Mouse (Mus musculus) lung, adult 2 months (tissue): ENCODE measurements around the gene Olfm2. TPM values are rescaled to one million over a fixed set of nuclear protein-coding genes. Genes with fewer than 3 reads are reported as not detected.

Experiments used
- DNase-seq: peaks from one replicate; pipeline ENCODE4 v3.0.0; 2022
- H3K4me1 ChIP-seq: fragments of 200-500 bp; 2 replicates; pipeline ENCODE4 v1.6.1; 2011; ENCODE audit warnings: low read length; ENCODE audit not compliant: control insufficient read depth, insufficient read depth
- H3K4me3 ChIP-seq: fragments of 200-500 bp; replicated peaks from 2 replicates; pipeline ENCODE3; 2011; ENCODE audit warnings: low read depth, mild to moderate bottlenecking, control low read depth, low read length; ENCODE audit errors: extremely low read depth
- CTCF ChIP-seq: fragments of 200-500 bp; IDR thresholded peaks from 2 replicates; pipeline ENCODE4 v1.5.1; 2011; ENCODE audit warnings: mild to moderate bottlenecking, low read length, control low read depth; ENCODE audit not compliant: insufficient read depth
- POLR2A ChIP-seq: fragments of 200-500 bp; IDR thresholded peaks from 2 replicates; pipeline ENCODE4 v1.6.1; 2011; ENCODE audit warnings: low read depth, mild to moderate bottlenecking, control low read depth, low read length, borderline replicate concordance; ENCODE audit errors: extremely low read depth
- WGBS: fragments of 180-500 bp; shearing (Covaris S2); methylation state at CpG from one replicate; pipeline ENCODE4 v1.1.7; 2018; 5-methylcytosine and 5-hydroxymethylcytosine counted together
- polyA plus RNA-seq: library from polyadenylated mRNA; depleted of rRNA; stranded (reverse); fragments of >200 nt; gene quantifications from 2 replicates; pipeline ENCODE4 v1.2.3, GENCODE M21; 2012

The Olfm2 gene
- polyA plus RNA-seq, 1 experiment = 15.2 TPM

- Histone ChIP-seq H3K4me3 (no peak overlapping the region), H3K4me1 (no peaks in the 10 kb centered on the region)
- 54% methylated on average over 3 of the region's 3 CpGs for WGBS
- TF ChIP-seq CTCF (peak; percentile 74), POLR2A (no peak)
- DNase-seq = peak; percentile 55
These were observed 83.8 kb downstream of the Olfm2 start for GRCm38 (mm10) chr9:20662325-20662724.

DNA sequence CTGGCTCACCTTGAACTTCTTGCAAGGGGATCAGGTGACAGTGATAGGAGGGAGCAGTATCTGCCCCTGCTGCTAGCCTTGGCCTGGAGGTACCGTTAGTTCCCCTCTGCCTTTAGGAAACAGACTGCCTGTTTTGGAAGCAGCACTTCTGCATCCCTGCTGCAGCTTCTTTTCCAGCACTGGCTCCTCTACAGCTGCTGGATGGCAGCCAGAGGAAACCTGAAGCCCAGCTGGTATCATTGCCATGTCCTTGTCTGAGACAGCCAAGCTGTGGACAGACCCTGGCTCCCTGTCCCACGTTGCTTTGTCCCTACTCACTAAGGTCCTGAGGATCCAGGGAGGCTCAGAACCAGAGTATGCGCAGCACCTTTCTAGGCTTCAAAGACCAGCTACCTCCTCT, 88.6 kb downstream of the Olfm2 start:
- no peak for DNase-seq
- no peaks in the 10 kb centered on the region for H3K4me1 ChIP-seq
- WGBS = 83% methylated on average over 3 of the region's 3 CpGs
- H3K4me3 ChIP-seq = no peak overlapping the region
- no peak for TF ChIP-seq CTCF
- no peak for TF ChIP-seq POLR2A

- TF ChIP-seq CTCF = no peak
- no peak for TF ChIP-seq POLR2A
These were observed 92.3 kb downstream of the Olfm2 start for GRCm38 (mm10) chr9:20653859-20654258.

DNA sequence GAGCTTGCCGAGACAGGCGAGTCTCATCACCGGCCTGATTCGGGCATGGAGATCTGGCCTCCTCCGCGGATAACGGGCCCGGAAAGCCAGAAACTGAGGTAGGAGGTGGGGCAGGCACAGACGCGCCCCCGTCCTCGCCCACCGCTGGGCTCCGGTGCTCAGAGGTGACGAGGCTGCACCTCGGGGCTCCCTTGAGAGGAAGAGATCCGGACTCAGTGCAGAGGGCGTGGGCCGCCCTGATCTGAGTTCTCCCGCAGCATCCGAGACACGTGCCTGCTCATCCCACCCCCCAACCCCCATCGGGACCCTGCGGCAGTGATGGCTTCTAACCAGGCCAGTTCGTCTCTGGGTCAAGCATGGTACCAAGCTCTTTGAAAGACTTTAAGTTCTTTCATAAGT, 93.9 kb downstream of the Olfm2 start:
- peaks cover 3% of the 10 kb centered on the region for H3K4me1 ChIP-seq
- H3K4me3 ChIP-seq = peak overlapping the region; percentile 77
- TF ChIP-seq CTCF (no peak), POLR2A (no peak)
- WGBS = under 1% methylated on average over 25 of the region's 25 CpGs
- no peak for DNase-seq

More at GRCm38 (mm10) chr9:20653859-20654258, 92.3 kb downstream of the Olfm2 start:
- Histone ChIP-seq H3K4me1 (peaks cover 3% of the 10 kb centered on the region), H3K4me3 (no peak overlapping the region)
- no peak for DNase-seq
- 87% methylated on average over 3 of the region's 3 CpGs for WGBS

- TF ChIP-seq CTCF (no peak), POLR2A (peak; percentile 86; the same call in 1 of the 2 replicates)
- Histone ChIP-seq H3K4me1 (peaks cover 3% of the 10 kb centered on the region), H3K4me3 (peak within 1 kb of the TSS; percentile 77)
- DNase-seq = peak; percentile 95
- under 1% methylated on average over 45 of the region's 45 CpGs for WGBS
These were observed 94.4 kb downstream of the Olfm2 start, which contains the start of gene Pin1 for GRCm38 (mm10) chr9:20651602-20652259. Pin1 (plus strand) TSS chr9:20652095.

DNA sequence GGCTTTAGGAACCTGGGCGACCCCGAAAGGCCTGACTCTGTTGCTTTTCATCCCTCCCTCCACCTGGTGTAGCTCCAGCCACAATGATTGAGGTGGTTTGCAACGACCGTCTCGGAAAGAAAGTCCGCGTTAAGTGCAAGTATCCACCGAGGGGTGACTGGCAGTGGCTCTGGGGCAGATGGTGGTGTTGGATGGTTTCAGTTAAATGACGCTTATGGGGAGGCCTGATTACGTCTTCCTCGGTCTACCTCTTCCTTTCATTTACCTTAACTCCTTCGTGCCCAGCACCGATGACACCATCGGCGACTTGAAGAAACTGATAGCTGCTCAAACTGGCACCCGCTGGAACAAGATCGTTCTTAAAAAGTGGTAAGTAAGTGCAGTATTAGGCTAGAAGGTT, 101.0 kb downstream of the Olfm2 start:
- peaks cover 17% of the 10 kb centered on the region for H3K4me1 ChIP-seq
- no peak for DNase-seq
- peak overlapping the region; percentile 96 for H3K4me3 ChIP-seq
- WGBS = 2% methylated on average over 17 of the region's 17 CpGs
- no peak for TF ChIP-seq CTCF
- TF ChIP-seq POLR2A = no peak

GRCm38 (mm10) chr9:20644360-20645081, 101.6 kb downstream of the Olfm2 start, which contains the start of gene Fbxl12:
Fbxl12 (minus strand) TSS chr9:20644767.
- under 1% methylated on average over 43 of the region's 43 CpGs for whole genome bisulfite sequencing
- DNase-seq = peak; percentile 84
- peaks cover 17% of the 10 kb centered on the region for H3K4me1 ChIP-seq
- TF ChIP-seq CTCF = no peak
- peak; percentile 93 for TF ChIP-seq POLR2A
- peak within 1 kb of the TSS; percentile 96 for H3K4me3 ChIP-seq

DNA sequence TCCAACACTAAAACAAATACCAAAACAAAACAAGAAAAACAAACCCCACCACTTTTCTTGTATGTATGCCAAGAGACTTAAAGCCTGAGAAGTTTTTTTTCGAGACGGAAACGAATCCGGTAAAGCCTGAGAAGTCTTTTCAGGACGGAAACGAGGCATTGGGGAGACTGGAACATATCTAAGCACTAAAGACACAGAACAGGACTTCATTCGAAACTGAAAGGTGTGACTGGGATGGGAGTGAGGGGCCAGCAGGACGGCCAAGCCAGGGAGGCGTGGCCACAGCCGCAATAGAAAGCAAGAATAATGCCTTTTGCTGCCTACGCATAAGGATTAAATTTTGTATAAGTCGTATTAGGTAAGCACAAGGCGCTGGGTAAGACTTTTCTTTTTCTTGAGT, 102.4 kb downstream of the Olfm2 start:
- Histone ChIP-seq H3K4me1 (peaks cover 17% of the 10 kb centered on the region), H3K4me3 (peak overlapping the region; percentile 96)
- DNase-seq = no peak
- TF ChIP-seq CTCF (no peak), POLR2A (no peak)
- WGBS = 2% methylated on average over 13 of the region's 13 CpGs

- TF ChIP-seq POLR2A = peak; percentile 55; the same call in 1 of the 2 replicates
- TF ChIP-seq CTCF = no peak
- under 1% methylated on average over 30 of the region's 30 CpGs for WGBS
- DNase-seq = peak; percentile 78
- peak overlapping the region; percentile 96 for H3K4me3 ChIP-seq
- H3K4me1 ChIP-seq = peaks cover 17% of the 10 kb centered on the region
These were observed 103.2 kb downstream of the Olfm2 start for GRCm38 (mm10) chr9:20642896-20643466.
